ENCODE assay signal across 23 mouse cellular contexts in the genomic region with DNA sequence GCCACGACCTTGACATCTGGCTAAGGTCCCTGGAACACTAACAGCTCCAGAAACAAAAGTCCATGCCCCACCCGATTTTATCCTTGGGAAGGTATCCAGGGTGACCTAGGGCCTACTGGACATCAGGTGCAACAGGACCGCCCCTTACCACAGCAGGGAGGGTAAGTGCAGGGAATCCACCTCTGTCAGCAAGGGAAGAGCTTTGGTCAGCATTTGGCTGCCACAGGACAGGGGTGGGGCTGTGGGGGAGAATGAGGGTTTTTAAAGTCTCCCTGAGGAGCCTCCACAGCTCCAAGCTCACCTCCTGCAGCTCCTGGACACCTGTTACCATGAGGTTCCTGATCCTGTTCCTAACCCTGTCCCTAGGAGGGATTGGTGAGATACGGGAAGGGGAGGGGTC. TPM values are rescaled to one million over a fixed set of nuclear protein-coding genes. Genes with fewer than 3 reads are reported as not detected.
"Had no signal": no experiment of that assay in that cellular context is flagged by ENCODE, and none has a peak within 500 bp of the region (broad histone marks: within the 10 kb centered on the region; RNA-seq: fewer than 3 reads in every experiment).

TSS of gene Klk1b22 (plus strand) at position 301 of the 400 bp plus-strand sequence.

- H3K27me3 ChIP-seq: limb, embryonic 12.5 days; limb, embryonic 15.5 days; liver, embryonic 12.5 days; neural tube, embryonic 12.5 days; neural tube, embryonic 15.5 days had no signal

- H3K27ac ChIP-seq: limb, embryonic 12.5 days; limb, embryonic 15.5 days; liver, embryonic 12.5 days; neural tube, embryonic 12.5 days; neural tube, embryonic 15.5 days had no signal

- ATAC-seq: intestine, embryonic 16.5 days; liver, embryonic 12.5 days had no signal

- H3K9me3 ChIP-seq: limb, embryonic 12.5 days; limb, embryonic 15.5 days; liver, embryonic 12.5 days; neural tube, embryonic 12.5 days; neural tube, embryonic 15.5 days had no signal

- H3K9ac ChIP-seq: limb, embryonic 12.5 days; limb, embryonic 15.5 days; liver, embryonic 12.5 days; neural tube, embryonic 12.5 days; neural tube, embryonic 15.5 days had no signal

- H3K36me3 ChIP-seq: limb, embryonic 12.5 days; limb, embryonic 15.5 days; liver, embryonic 12.5 days; neural tube, embryonic 12.5 days; neural tube, embryonic 15.5 days had no signal

- H3K4me3 ChIP-seq: limb, embryonic 12.5 days; limb, embryonic 15.5 days; liver, embryonic 12.5 days; neural tube, embryonic 12.5 days; neural tube, embryonic 15.5 days had no signal

- H3K4me1 ChIP-seq: limb, embryonic 12.5 days; limb, embryonic 15.5 days; liver, embryonic 12.5 days; neural tube, embryonic 12.5 days; neural tube, embryonic 15.5 days had no signal

- H3K4me2 ChIP-seq: limb, embryonic 12.5 days; limb, embryonic 15.5 days; liver, embryonic 12.5 days; midbrain, embryonic 11.5 days; neural tube, embryonic 12.5 days; neural tube, embryonic 15.5 days had no signal

- DNase-seq: kidney, postnatal 10 days; left cerebral cortex, postnatal 4 days; lung, adult 2 months; lung, postnatal 14 days; lung, postnatal 4 days; midbrain, embryonic 14.5 days; right cerebral cortex, adult 18-20 months; right cerebral cortex, postnatal 14 days; right cerebral cortex, postnatal 4 days; spleen, adult 18-20 months; thymus, adult 18-20 months; thymus, postnatal 4 days had no signal

RNA-seq across cellular contexts. Expression of gene Klk1b22, which starts in this region (rescaled TPM):
- polyA plus RNA-seq: intestine, embryonic 16.5 days; limb, embryonic 12.5 days; limb, embryonic 15.5 days; liver, embryonic 12.5 days; liver, embryonic 16.5 days; lung, adult 2 months; lung, embryonic 16.5 days; midbrain, embryonic 11.5 days; midbrain, embryonic 14.5 days; midbrain, postnatal 0 days; neural tube, embryonic 12.5 days; neural tube, embryonic 15.5 days; stomach, embryonic 16.5 days had no signal
